Mouse (Mus musculus) liver, postnatal 0 days (tissue): ENCODE results near the gene Rhof.

Experiments
- CTCF ChIP-seq: sonication (generic); IDR thresholded peaks from 2 replicates; pipeline ENCODE4 v1.5.1; 2016; ENCODE audit warnings: antibody characterized with exemption, low read depth
- EP300 ChIP-seq: IDR thresholded peaks from 2 replicates; pipeline ENCODE4 v1.6.1; 2016; ENCODE audit warnings: antibody characterized with exemption, low read depth, mild to moderate bottlenecking

DNA sequence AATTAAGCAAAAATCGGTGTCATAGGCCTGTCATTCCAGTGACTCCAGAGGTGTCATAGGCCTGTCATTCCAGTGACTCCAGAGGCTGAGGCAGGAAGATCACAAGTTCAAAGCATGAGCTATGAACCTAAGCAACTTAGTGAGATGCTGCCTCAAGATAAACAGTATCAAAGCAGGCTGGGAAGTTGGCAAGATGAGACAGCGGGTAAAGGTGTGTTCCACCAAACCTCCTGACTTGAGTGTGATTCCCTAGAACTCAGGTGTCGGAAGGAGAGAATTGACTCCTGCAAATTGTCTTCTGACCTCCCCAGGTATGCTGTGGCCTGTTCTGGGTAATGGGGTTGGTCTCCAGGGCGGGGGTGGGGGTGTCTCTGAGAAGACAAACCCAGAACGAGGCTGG is 36.8 kb upstream of the Rhof start, which contains the start of gene Psmd9:
- no peak for TF ChIP-seq CTCF
- no peak for TF ChIP-seq EP300
